Mouse (Mus musculus) frontal cortex, adult 2 months (tissue): ENCODE measurements at regions not wholly inside any gene's neighbourhood (a gene's known extent, or its start where the extent isn't known, plus 50 kb on each side); places are given as distances from the start of the nearest gene placed in this dataset.
A peak's percentile ranks its signal among the peaks of the same experiment; 100 is the strongest.
"Not testable (repeated sequence)": the region's sequence is repeated elsewhere in the genome, so short reads cannot be mapped to it uniquely, and the experiment has no call there.

Experiments
- DNase-seq, 2 experiments: peaks; one replicate each; pipeline ENCODE4 v3.0.0; 2022; ENCODE audit warnings: low spot score in 1 of 2; ENCODE audit errors: extremely low spot score in 1 of 2

DNA sequence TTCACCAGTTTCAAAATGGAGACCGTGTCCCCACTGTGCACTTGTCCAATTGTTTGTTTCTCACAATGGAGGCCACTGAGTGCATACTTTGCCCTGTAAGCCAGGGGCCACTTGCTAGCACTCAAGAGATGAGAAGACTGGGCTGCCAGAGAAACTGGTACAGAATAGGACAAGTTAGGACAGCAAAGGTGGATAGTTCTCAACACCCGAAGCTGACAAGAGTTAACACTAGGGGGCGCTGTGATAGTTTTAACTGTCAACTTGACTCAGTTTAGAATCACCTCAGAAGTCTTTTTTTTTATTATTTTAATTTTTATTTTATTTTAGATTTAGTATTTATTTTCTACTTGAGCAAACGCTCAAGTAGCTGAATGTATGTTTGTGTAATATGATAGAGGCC, 188.2 kb upstream of the Asap2 start:
- not testable (repeated sequence) for DNase-seq

DNA sequence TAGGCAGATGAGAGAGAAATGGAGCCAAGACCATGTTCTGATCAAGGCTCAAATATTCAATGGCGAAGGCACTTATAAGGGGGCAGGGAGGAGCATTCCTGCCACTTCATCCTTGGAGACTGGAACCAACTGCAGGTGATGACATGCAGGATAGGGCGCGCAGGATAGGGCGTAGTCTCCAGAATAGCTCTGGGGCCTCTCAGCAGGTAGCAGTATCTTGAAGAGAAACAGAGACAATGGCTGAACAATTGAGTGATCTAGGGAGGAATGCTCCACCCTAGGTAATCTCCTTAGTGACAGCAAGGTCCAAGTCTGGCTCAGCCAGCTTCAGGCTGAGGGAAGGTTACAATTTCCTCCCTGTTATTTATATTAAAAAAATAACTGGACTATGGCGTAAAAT, 184.8 kb upstream of the Asap2 start:
- DNase-seq = not testable (repeated sequence)

DNA sequence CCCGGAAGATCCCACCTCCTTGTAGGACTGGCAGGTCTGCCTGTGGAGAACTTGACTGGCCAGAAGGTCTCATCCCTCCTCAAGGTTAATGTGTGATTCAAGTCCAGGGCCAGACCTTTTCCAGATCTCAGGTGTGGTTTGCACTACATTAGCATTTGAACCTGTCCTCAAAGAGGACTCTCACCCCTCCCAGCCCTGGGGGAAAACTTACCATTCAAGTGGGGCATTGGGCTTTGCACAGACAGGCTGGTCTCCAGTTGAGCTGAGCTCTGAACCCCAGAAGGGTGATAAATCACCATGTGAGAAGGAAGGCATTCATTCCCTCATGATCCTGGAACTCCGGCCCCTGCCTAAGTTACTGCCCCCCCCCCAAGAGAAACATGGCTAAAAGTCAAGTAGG, 183.6 kb upstream of the Asap2 start:
- no peak for DNase-seq

DNA sequence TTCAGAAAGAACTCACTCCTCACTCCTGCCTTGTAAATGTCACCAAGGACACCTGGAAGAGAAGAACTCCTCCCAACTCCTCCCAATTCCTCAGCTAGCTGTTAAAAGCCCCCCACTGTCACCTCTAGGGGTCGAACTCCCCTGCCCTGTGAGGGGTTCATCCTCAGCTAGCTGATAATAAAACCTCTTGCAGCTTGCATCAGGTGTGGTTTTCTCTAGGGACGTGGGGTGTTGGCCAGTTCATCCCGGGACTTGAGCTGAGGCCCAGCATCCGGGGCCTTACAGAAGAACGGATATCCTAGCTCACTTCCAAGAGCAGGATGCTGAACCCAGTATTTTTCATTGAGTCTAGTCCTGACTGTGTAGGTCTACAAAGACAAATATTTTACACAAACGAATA, 176.4 kb upstream of the Asap2 start:
- DNase-seq = not testable (repeated sequence)

DNA sequence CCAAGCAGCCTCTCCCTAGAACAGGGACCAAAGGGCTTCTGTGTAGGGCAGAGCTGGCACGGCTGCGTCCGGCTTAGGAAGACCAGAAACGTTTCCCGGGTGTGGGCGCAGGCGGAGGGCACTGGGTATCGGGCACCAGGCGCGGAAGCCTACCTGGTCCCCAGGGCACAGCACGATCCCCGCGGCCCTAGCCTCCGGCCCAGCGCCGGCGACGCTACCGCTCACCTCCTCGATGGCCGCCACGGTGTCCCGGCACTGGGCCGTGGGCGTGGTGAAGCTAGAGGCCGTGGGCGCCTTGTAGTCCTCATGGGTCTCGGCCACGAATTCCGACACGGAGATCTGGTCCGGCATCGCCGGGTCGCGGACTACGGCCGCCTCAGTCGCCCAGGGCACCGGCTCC, 175.1 kb upstream of the Asap2 start:
- not testable (repeated sequence) for DNase-seq

DNA sequence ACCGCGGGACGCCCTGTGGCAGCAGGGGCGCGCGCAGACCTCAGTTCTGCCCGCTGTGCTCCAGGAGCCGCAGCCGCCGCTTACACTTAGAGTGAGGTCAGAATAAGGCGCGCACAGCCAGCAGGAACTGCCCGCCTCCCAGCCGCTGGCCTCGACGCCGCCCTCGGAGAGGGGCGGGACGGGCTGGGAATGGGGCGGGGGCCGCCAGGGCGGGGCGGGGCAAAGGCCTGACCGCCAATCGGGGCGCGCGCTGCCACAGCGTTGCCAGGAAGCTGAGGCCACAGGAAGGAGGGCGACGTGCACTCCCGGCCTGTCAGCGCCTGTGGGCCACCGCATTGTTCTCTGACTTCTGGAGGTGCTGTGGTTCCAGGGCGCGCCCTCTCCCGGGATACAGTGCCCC, 174.7 kb upstream of the Asap2 start:
- DNase-seq = peak in 1 of 2 experiments; percentile 2

DNA sequence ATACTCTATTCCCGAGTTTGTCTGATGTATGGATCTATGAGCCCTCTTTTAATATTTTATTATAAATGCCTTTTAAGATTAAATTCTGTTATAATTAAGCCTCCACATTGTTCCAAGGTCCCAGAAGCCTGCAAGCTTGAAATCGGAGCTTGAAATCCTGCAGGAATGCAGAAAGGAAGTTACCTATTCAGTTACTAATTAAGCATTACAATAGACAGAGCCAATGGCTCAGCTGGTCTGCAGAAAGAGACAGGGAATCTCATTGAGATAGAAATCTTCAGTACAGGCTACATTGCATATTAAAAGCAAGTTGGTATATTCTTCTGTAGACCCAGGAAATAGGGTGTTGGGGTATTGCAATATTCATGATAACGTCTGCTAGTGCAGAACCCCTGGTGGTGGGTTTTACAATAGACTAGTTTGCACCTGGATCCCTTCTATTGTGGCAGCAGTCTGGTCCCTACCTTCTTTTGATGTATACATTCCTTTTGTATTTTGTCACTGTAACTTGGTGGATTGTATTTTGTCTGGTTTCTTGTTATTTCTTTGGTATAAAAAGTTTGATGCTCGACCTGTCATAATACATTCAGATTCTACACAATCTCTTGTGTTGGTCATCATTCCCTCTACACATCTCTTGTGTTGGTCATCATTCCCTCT, 146.5 kb upstream of the Asap2 start:
- not testable (repeated sequence) for DNase-seq

DNA sequence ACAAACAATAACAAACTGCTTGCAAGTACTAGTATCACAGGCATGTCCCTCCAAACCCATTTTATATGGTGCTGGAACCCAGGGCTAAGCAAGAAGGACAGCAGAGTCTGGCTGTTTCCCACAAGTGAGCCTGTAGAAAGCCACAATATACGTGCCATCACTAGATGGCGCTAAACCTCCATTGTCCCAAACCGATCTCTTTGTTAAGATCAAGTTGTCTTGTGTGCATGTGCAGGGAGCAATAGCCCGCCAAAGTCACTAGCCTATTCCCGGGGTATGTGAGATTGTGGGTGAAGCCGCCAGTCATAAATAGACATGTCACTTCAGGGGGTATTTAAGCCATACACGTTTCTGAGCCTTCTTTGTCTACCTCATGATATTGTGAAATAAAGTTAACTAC, 145.4 kb upstream of the Asap2 start:
- peak in 1 of 2 experiments; percentile 9 for DNase-seq

DNA sequence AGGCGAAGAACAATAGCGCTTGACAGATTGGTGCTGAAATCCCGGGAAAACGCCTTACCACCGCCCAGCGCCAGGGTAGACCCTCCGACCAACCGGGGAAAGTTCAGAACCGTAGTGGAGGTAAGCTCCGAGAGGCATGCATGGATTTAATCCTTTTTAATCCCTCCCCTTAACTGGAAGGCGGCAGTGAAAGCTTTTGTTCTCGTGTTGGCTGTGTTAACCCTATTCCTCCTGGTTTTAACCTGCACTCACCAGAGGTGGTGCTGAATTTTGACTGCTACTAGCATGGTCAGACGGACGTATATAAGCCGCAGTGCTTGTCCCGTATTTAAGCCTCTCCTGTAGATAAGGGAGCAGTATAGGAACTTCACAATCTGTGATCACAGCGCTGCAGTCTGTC, 145.0 kb upstream of the Asap2 start:
- no peak for DNase-seq

DNA sequence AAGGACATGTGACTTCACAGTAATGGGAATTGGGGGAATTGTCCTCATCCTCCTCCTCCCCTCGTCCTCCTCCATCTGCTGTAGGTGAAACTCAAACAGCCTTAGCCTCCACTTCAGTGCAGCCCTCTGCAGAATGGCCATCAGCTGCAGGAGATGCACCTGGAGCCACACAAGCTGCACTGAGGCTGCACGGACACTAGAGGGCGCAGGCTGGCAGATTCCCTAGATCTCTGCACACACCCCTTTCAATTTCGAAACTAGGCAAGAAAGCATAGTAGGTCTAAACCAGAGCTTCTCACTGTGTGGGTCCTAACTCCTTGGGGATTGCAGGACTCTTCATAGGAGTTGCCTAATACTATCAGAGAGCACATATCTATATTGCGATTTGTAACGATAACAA, 106.2 kb upstream of the Asap2 start:
- DNase-seq = not testable (repeated sequence)

DNA sequence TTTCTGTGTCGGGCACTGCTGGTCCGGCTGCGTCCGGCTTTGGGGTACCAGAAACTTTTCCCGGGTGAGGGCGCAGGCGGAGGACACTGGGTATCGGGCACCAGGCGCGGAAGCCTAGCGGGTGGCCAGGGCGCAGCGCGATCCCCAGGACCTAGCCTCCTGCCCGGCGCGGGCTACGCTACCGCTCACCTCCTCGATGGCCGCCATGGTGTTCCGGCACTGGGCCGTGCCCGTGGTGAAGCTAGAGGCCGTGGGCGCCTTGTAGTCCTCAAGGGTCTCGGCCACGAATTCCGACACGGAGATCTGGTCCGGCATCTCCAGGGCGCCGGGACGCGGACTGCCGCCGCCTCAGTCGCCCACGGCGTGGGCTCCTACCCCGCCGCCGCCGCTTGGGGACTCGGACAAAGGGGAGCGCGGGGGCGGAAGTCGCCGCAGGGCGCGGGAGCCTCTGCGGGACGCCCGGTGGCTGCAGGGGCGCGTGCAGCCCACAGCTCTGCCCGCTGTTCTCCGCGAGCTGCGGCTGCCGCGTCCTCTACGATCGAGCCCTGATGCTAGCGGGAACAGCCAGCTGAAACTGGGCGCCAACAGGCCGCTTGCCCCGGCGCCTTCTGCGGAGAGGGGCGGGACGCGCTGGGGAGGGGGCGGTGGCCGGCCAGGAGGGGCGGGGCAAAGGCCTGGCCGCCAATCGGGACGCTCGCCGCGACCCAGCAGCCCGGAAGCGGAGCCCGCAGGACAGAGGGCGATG, 69.4 kb upstream of the Asap2 start:
- peak in 1 of 2 experiments; percentile 48 for DNase-seq

DNA sequence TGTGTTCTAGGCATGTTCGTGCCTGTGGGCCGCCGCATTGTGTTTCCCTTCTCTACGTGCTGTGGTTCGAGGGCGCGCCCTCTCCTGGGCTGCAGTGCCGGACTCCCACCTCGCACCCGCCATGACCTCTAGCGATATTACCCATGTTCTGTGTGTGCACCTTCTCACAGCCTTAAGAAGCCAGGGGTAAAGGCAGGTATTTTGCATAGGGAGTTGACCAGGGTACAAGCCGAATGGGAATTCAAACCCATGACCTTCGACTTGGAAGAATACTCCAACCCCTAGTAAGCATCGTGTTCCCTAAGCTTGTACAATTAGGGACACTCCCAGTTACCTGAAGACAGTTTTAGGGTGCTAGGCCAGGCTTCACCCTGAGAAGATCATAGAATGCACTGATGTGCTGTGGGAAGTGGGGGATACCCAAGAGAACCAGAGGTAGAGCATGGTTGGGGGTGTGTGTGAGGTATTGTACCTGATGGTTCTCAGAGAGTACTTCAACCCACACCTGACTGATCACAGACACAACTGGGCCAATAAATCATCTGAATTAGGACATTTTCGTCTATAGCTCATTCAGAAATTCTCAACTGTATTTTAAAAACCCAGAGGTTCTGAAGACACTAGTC, 68.7 kb upstream of the Asap2 start:
- DNase-seq = not testable (repeated sequence)

DNA sequence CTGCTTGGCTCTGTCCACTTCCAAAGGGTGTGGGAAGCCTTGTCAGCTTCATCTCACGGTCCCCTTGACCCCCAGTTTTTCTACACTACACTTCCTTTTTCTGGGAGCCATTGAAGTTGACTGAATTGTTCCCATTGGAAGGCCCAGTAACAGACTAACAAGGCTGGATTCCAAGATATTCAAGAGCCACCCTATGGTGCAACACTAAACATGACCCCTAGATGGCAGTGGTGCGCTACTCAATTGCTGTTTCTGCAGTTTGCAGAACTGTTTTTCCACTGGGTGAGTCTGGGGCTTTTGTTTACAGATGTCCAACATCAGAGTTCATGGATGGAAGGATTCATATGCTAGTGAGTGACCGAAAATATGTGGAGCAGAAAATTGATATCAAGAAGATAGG, 61.3 kb upstream of the Asap2 start:
- DNase-seq = peak in 1 of 2 experiments; percentile 80
